Mouse (Mus musculus): ENCODE results near the gene Cap1.

- no peak for TF ChIP-seq CTCF (IDR thresholded peaks at IDR 0.05; ENCODE audit: borderline replicate concordance, control insufficient read depth, extremely low read depth, insufficient read depth, low read length, poor library complexity)
- no peak for TF ChIP-seq POLR2A (IDR thresholded peaks at IDR 0.05; ENCODE audit: control insufficient read depth, extremely low read depth, insufficient read depth, low read length, poor library complexity)
Measured at GRCm38 (mm10) chr4:122873512-122873911, 12.3 kb downstream of the Cap1 start.

Data from thymus, adult 2 months (tissue).